Mouse (Mus musculus) kidney, postnatal 14 days (tissue): ENCODE results near the gene Auts2.

Experiments
- DNase-seq: peaks from one replicate; pipeline ENCODE4 v3.0.0; 2022; ENCODE audit warnings: mixed read lengths

Gene Auts2

DNA sequence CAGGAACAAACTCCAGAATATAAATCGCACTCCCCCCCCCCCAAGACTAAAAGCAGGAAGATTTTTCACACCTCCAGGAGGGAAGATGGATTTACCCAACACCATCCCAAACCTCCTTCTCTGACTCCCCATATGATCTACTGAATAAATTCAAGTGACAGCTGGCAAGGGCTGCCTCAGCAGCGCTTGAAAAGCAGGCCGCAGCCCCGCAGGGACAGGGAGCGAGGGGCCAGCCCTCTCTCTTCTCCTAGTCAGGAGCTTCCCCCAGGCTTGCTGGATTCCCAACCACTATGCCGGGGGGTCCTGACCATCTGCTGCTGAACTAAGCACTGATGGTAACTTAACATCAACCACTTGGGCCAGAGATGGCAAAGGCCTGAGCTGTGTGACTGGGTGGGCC lies 995.2 kb downstream of the Auts2 start:
- DNase-seq: no peak

DNA sequence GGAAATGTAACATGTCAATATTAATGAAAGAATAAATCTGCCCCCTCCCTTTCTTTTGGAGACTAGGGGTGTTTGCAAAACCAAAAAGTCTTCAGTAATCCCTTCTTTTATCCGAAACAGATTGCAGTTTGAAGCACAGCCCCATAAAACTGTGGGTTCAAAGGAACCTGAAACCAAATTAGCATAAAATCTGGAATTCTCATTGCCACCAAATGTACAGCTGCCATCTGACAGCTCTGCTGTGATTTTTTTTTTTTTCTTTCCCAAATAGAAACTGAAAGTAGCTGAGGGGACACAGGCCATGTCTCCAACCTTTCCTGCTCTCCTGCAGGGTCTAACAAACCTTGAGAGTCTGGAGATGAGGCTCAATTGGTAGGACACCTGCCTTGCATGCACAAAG lies 996.7 kb downstream of the Auts2 start:
- DNase-seq: no peak

DNA sequence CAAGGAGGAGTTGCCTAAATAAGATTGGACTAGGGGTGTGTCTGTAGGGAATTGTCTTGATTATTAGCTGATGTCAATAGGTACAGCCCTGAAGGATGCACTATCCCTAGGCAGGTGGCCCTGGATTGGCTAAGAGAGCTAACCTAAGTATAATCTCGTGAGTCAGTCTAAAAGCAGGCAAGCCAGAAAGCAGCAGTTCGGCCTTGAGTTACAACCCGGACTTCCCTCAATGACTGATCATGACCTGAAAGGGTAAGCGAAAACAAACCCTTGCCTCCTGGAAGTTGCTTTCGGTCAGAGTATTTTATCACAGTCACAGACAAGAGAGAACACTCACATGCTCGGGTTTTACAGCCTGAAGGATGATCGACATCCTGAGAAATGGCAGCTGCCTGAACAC lies 998.8 kb downstream of the Auts2 start:
- no peak for DNase-seq

DNA sequence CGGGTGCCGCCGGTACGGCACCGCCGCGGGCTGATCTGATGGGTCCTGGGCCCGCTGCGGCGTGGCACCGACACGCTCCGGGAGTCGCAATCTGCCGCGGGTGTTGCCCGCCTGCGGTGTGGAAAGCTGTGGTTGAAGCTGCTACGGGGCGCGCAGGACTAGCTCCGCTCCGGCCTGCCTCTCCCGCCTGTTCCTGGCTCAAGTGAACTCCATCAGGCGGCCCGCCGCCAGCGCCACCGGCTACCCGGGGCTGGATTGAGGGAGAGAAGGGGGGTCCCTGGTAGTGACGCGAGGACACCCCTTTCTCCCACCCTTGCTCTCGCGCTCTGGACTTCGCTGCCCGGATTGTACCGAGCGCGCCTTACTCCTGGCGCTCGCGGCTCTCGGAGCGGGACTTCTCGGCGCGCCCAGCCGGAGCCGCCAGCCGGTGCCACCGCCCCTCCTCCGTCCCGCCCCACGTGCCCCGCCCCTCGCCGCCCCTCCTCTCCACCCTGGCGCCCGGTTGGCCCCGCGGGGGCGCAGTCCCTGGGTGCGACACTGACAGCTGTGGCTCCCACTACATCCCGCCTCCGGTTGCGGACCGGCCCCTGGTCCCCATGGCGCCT lies 1004.7 kb downstream of the Auts2 start:
- DNase-seq: peak; percentile 85

DNA sequence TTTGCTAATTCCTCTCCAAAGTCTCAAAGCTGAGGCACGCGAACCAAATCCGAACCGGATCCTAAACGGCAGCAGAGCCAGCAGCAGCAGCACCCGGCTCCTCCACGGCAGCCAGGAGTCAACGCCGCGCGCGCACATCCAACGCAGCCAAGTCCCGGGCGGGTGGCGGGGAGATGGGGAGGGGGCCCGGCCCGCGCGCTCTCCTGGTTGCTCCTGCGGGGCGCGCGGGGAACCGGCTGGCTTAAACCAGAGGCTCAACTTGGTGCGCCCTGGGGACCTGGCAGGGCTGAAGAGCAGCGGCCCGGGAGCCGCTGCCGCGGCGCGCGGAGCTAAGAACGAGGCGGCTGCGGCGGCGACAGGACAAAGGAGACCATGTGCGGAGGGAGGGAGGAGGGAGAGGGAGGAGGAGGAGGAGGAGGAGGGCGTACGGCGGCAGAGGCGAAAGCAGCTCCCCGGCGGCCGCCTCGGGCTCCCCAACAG lies 1005.3 kb downstream of the Auts2 start:
- DNase-seq: peak; percentile 66

DNA sequence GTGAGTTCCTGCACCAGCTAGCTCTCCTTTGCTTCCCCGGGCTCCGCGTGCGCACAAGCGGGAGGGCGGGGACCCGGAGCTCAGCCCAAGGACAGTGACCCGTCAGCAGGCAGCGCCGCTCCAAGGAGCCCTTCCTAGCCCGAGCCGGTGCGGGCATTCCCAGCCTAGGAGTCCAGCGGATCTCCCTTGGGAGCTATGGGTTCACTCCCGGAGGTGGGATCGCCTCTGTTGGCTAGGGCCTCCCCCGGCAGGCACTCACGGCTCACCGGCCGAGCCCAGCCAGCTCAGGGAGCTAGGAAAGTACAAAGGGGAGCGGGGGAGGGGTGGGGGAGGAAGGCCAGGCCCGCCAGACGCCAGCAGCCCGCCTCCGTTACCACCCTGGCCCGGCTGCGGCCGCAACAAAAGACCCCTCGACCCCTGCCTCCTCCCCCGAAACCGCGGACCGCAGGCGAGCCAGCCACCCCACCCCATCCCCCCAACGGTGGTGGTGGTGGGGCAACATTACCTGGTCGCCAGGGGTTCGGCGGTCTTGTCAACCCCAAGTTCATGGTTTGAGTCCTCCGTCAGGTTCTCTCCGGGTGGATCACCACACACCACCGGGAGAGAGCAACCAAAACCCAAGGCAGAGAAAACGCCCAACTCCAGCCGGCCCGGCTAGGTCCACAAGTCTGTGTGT lies 1005.9 kb downstream of the Auts2 start:
- DNase-seq: peak; percentile 82

DNA sequence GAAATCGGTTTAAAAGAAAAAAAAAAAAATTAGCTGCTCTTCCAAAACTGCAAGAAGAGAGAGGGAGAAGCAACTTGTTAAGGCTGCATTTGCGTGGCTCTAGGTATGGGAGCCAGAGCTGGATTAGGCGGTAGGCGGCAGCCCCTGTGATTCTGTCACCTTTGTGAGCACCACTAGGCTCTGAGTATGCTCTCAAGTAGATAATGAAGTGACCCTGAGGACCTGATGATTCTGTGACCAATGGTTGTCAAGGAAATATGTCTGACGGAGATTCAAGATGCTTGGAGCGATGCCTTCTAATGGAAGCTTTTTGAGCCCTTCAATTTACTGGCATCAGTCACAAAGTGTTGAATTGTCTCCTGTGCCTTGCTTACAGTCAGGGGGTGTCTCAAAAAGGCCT lies 1007.4 kb downstream of the Auts2 start:
- DNase-seq: no peak

DNA sequence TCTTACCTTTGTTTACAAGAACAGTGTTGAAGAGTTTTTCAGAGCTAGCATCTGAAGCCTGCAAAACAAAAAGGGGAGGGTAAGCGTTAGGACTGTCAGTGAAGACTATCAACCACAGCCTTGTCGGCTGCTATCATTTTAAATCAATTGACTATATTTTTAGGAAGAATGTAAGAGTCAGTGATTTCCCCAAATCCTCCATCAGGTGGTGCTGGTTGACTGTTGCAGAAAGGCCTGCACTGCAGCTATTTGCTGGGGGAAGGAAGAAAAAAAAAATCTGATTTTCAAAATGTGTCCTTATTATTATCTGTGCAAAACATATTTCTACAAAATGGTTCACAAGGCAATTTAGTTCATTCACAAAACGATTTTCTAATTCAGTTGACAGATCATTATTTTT lies 1009.3 kb downstream of the Auts2 start:
- peak; percentile 64 for DNase-seq

DNA sequence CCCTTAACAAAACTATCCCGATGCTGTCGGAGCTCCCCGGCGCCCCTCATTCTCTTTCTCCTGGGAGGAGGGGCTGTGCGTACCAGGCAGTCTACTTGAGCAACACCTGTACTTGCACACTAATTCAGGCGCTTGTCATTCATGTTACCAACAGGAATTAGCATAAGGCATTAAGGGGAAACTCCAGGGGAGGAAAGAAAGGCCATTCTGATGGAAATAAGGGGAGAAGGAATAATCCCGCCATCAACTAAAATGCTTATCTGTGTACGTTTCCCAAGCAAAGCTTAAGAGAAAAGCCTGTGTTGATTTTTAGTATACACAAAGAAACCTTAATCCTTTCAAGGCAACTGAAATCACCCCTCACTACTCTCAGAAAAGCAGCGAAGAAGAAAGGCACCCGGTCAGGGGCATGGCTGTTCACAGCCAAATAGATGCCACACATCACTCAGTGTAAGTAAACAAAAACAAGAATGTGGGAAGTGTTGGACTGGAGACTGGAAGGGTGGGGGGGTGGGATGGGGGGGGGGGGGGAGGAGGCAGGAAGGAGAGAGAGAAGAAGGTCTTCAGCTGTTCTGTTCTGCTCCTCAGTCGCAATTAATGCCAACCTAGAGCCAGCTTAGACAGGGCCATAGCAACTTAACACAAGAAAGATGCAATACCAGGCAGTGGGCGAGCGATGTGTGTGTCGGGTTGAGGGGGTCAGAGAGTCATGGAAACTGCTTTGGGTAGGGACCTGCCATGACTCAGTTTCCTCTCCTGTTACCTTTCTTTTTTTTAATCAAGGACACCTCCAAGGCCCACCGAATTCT lies 1011.2 kb downstream of the Auts2 start:
- no peak for DNase-seq

DNA sequence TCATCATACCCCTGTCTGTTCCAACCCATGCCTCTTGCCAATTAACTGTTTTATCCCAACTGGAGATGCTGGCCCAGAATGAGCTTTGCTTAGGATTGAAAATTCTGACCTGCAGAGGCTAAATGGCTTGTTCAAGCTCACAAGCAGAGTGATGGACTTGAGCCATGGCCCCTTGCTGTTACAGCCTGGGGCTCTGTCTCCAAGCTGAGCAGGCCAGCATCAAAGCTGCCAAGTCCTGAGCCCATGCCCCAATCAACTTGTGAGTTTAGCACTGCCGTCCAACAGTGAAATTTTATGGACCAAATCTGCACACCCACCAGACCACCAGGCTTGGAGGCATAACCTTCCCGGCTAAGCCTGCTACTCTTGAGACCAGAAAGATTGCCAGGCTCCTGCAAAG lies 1012.3 kb downstream of the Auts2 start:
- DNase-seq: no peak

DNA sequence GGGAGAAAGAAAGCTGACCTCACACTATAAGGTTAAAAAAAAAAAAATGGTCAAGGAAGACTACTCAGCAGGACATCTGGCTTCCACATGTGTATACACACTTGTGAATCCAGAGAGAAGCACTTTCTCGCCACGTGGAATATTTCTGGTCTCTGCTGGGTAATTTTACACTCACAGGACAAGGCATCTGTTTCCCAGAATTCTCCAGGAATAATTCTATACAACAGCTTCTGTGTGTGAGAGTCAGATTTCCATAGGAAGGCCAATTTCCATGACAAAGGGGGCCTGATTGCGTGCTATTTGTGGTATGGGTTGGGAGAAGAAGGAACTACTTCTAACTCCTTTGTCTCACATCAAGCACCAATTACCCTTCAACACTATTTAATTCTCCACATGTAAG lies 1016.5 kb downstream of the Auts2 start:
- DNase-seq: no peak

DNA sequence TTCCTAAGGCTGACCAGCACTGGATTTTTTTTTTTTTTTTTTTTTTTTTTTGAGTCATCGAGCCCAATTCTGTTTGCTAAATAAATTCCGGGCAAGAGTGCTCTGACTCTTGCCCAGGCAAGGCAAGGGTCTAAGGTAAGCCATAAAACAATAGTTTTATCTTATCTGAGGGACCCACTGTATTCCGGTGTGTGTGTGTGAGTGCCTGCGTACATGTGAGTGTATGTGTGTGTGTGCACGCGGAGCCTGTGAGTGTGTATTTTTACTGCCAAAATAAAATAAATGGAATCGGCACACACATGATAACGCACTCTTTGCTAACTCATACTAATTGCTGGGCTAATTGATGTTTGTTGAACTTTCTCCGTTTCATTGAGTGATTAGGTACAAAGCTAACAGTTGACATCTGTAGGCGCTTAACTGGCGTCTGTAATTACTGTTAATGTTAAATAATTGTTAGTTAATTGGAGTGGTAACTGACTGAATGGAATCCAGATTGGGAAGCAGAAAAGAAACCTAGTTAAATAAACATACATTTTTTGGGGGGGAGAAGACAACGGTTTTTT lies 1018.2 kb downstream of the Auts2 start:
- DNase-seq: no peak

DNA sequence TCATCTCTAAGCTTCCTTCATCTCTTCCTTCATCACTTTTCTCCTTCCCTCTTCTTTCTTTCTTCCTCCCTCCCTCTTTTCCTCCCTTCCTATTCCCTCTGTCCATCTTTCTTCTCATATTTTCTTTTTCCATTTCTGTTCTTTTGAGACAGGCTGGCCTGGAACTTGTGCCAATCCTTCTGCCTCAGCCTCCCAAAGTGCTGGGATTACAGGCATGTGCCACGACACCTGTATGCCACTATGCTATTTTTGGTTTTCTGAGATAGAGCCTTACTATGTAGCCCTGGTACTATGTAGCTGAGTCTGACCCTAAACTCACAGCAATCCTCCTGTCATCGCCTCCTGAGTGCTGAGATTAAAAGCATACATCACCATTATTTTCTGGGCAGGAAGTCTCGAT lies 1023.6 kb downstream of the Auts2 start:
- DNase-seq: no peak

DNA sequence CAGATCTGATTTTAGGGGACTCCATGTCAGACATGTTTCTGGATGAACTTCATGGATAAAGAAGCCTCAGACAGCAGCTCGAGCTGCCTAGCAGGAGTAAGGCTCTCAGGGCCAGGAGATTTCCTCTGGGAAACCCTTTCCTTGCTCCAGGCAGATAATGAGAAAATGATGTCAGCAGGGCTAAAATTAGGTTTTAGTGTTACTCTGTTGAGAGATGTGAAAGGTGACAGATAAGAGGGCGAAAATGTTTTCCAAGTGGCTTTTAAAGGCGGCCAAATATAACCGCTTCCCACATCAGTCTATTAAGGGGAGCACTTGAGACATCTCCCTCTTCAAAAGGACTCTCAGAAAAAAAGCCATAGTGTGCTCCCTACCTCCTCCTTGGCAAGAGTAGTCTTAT lies 1025.5 kb downstream of the Auts2 start:
- no peak for DNase-seq

DNA sequence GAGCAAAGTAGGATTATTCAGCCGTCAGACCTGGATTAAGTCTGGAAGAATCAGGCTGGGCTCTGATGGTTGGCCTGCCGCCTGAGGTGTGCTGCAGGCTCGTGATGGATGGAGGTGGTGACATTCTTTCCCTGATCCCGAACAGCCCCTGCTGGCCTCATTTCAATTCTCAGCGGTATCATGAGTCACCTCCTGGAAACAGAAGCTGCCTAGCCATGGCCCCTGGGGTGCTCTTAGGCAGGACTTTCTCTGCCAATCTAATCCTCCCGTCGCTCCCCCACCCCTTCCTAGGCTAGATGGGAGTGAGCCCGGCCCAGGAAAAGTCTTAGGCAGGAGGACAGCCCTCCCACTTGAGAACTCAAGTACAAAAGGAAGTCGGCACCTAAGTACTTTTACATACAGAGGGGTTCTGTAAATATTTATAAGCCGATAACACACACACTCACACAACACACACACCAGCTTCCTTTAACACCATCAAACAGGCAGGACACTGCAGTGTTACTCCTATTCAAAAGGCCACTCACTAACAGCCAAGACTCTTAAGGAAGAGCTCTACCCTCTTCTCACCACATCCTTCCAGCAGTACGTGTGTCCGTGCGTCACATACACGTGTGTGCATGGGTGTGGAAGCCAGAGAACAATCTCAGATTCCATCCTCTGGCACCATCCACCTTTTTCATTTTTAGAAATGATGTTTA lies 1027.3 kb downstream of the Auts2 start:
- DNase-seq: peak; percentile 66

DNA sequence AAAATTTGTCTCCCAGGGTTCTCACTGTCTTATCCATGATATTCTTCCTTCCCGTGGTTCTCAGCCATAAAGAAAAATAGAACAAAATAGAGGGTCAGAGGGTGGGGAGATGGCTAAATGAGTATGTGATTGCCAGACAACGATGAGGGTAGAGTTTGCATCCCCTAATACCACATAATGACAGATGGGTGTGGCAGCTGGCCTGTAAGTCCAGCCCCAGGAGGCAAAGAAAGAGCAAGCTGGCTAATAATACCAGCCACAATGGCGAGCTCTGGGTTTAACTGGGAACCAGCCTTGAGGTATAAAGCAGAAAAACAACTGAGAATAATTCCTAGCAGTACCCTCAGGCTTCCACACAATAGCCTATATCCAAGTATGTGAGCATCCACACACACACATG lies 1029.4 kb downstream of the Auts2 start:
- DNase-seq: no peak

DNA sequence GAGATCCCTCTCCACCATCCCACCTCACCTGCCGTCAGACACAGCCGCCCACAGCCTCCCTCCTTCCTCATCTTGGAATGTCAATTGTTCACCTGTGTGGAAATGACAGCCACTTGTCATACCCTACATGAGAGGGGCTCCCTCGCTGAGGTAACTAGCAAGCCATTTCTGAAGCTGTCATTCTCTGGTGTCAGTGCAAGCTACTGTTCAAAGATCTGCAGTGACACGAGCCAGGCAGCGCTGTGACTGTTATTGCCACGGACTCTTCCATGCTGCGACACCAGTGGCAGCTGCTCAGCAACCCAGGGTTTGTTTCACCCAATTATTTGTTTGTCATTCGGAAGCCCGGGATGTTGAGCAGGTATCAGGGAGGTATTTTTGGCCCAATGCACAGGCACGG lies 1030.5 kb downstream of the Auts2 start:
- no peak for DNase-seq

DNA sequence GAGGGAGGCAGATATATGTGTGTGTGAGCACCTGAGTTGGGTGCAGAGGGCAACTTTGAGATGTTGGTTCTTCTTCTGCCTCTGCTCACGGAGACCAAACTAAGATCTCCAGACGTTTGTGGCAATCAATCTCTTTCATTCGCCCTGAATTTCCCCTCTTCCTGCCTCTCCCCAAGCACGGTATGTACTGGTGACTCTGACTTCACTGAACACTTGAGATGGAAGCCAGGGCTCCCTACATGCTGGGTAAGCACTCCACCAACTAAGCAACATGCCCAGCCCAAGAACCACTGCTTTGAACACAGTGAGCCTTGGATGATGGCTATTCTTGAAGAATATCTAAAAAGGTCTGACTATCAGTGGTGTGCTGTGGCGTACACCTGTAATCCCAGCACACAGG lies 1032.5 kb downstream of the Auts2 start:
- DNase-seq: no peak

DNA sequence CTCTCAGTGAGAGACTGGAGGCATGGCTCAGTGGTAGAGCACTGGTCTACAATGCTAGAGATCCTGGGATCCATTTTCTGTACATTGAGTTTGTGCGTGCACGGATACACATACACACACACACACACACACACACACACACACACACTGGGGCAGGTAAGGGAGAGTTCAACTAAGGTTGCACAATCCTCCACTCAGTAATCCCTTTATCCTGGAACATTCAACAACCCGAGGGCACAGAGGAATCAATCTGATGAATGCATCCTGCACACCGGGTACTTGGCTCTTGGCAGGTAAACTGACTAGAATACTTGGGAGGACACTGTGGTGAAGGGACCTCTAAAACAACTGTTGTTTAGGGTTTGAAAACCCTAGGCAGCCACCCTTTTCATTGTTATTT lies 1033.8 kb downstream of the Auts2 start:
- DNase-seq: no peak

DNA sequence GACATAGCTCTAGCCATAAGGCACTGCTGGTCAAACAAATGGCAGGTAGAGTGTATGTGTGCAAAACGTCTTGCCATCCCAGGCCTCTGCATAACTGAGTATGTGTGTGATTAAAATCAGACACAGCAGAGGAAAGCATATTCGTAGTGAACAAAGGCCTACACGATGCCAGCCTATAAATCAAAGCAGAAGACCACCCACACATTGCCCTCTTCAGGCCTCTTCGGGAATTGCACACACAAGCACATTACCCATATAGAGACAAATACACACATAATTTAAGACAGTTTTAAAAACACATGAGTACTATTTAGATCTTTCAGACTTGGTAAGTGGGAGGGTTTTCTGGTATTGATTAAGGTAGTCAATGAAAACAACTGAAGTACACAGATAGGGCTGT lies 1044.3 kb downstream of the Auts2 start:
- DNase-seq: no peak

DNA sequence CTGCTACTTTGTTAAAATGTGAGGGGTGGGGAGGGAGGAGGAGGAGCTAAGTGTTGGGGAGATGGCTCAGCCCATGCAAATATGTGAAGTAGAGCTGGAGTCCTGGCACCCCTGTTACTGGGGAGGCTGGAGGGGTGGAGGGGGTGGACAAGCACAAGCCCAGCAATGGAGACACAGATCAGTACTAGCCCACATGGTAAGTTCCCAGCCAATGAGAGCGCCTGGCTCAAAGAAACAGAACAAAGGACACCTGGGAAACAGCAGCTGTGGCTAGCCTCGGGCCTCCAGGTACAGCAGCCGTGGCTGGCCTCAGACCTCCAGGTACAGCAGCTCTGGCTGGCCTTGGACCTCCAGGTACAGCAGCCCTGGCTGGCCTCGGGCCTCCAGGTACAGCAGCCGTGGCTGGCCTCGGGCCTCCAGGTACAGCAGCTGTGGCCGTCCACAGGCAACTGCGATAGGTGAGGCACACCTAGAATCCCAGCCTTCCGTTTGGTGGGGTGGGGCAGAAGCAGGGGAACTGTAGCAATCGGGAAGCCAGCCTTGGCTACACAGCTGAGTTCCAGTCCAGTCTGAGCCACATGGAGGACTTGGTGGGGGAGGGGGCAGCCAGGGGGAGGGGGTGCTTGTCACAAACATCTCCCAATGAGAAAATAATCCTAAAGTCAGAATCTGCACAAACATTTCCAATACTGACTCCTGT lies 1046.5 kb downstream of the Auts2 start:
- DNase-seq: no peak

DNA sequence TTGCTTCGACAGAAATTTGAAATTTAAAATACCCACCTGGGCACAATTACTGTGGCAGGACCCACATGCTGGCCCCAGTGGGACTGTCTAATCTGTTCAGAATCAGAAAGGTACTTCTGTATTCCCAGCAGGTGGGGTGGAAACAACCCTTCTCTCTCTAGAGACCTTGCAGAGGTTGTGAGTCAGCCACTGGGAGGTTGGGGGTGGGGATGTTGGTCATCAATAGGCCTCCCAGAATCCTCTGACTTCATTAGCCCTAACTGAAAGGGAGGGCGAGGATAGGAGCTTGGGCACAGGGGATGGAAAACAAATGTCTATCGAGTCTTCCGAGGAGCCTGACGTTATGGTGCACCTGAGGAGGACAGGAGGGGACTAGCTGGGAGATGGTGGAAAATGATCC lies 1048.6 kb downstream of the Auts2 start:
- DNase-seq: no peak

DNA sequence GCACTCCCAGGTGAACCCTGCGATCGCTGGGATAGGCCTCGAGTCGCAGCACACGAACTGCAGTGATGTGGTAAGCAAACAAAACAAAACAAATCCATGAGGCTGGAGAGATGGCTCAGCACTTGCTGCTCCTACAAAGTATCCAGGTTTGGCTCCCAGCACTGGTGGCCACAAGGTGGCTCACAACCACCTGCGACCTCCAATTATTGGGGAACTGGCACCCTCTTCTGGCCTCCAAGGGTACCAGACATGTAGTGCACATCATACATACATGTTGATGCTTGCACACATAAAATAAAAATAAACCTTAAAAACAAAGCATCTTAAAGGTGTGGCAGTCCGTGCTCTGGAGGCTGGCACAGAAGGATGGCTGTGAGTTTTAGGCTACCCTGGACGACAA lies 1050.6 kb downstream of the Auts2 start:
- DNase-seq: no peak
